Mouse (Mus musculus): Measurements from ENCODE around the gene Car2. TPM values are rescaled to one million over a fixed set of nuclear protein-coding genes. Genes with fewer than 3 reads are reported as not detected.

The Car2 gene
- polyA plus RNA-seq, 1 experiment from 2014 or later, result 19.9 TPM

GRCm38 (mm10) chr3:14895333-14895732 is 9.3 kb downstream of the Car2 start:
- H3K9ac ChIP-seq, result no peak overlapping the region
- H3K9me3 ChIP-seq (replicated peaks), result no peaks in the 10 kb centered on the region
- H3K4me1 ChIP-seq, result no peaks in the 10 kb centered on the region
- WGBS, result 87% methylated on average over 3 of the region's 3 CpGs
- H3K36me3 ChIP-seq, result no peaks in the 10 kb centered on the region
- H3K4me3 ChIP-seq (replicated peaks), result no peak overlapping the region
- H3K4me2 ChIP-seq (replicated peaks), result no peak overlapping the region
- H3K27me3 ChIP-seq, result no peaks in the 10 kb centered on the region
- no peak overlapping the region for H3K27ac ChIP-seq (replicated peaks)
- ATAC-seq (ENCODE audit: insufficient number of reproducible peaks, low FRiP score, low TSS enrichment, low read depth), result no peak

- ATAC-seq (ENCODE audit: insufficient number of reproducible peaks, low FRiP score, low TSS enrichment, low read depth), result no peak
- Histone ChIP-seq H3K9ac (no peak overlapping the region), H3K27ac (replicated peaks) (no peak overlapping the region), H3K36me3 (no peaks in the 10 kb centered on the region), H3K4me3 (replicated peaks) (no peak overlapping the region), H3K4me2 (replicated peaks) (no peak overlapping the region), H3K9me3 (replicated peaks) (no peaks in the 10 kb centered on the region), H3K27me3 (no peaks in the 10 kb centered on the region), H3K4me1 (no peaks in the 10 kb centered on the region)
- 59% methylated on average over 6 of the region's 6 CpGs for WGBS
Measured at GRCm38 (mm10) chr3:14897770-14898169, 11.7 kb downstream of the Car2 start.

GRCm38 (mm10) chr3:14903380-14903779 is 17.3 kb downstream of the Car2 start:
- 92% methylated on average over 3 of the region's 3 CpGs for WGBS
- ATAC-seq (ENCODE audit: insufficient number of reproducible peaks, low FRiP score, low TSS enrichment, low read depth), result no peak
- no peak overlapping the region for H3K9ac ChIP-seq

GRCm38 (mm10) chr3:14904165-14904564 is 18.1 kb downstream of the Car2 start:
- no peaks in the 10 kb centered on the region for H3K36me3 ChIP-seq
- WGBS, result 66% methylated on average over 3 of the region's 3 CpGs
- H3K4me1 ChIP-seq, result no peaks in the 10 kb centered on the region
- ATAC-seq (ENCODE audit: insufficient number of reproducible peaks, low FRiP score, low TSS enrichment, low read depth), result no peak
- H3K4me3 ChIP-seq (replicated peaks), result no peak overlapping the region
- no peaks in the 10 kb centered on the region for H3K27me3 ChIP-seq
- H3K27ac ChIP-seq (replicated peaks), result no peak overlapping the region
- H3K4me2 ChIP-seq (replicated peaks), result no peak overlapping the region
- H3K9ac ChIP-seq, result no peak overlapping the region
- H3K9me3 ChIP-seq (replicated peaks), result no peaks in the 10 kb centered on the region

More at GRCm38 (mm10) chr3:14903380-14903779, 17.3 kb downstream of the Car2 start:
- Histone ChIP-seq H3K4me2 (replicated peaks) (no peak overlapping the region), H3K9me3 (replicated peaks) (no peaks in the 10 kb centered on the region), H3K27me3 (no peaks in the 10 kb centered on the region), H3K4me3 (replicated peaks) (no peak overlapping the region), H3K4me1 (no peaks in the 10 kb centered on the region), H3K36me3 (no peaks in the 10 kb centered on the region), H3K27ac (replicated peaks) (no peak overlapping the region)

DNA sequence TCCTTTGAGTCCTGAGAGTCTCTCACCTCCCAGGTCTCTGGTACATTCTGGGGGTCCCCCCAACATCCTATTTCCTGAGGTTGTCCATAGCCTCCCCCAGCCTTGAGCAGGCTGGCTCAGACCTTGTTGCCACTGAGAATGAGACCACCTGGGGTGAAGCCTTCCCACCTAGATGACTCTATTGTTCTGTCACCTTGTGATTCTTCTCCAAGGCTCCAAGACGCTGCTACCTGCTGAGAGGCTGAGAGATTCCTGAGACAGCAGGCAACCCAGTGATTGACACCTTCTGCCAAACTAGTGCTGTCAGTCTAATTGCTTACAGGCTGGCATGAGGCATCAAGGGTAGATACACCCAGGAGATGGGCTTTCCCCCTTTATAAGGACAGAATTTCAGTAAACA is 21.2 kb downstream of the Car2 start:
- no peaks in the 10 kb centered on the region for H3K4me1 ChIP-seq
- H3K9me3 ChIP-seq (replicated peaks), result no peaks in the 10 kb centered on the region
- no peak overlapping the region for H3K9ac ChIP-seq
- no peak overlapping the region for H3K27ac ChIP-seq (replicated peaks)
- H3K27me3 ChIP-seq, result no peaks in the 10 kb centered on the region
- WGBS, result 38% methylated on average over 1 of the region's 1 CpGs
- ATAC-seq (ENCODE audit: insufficient number of reproducible peaks, low FRiP score, low TSS enrichment, low read depth), result no peak
- H3K4me2 ChIP-seq (replicated peaks), result no peak overlapping the region
- H3K36me3 ChIP-seq, result no peaks in the 10 kb centered on the region
- no peak overlapping the region for H3K4me3 ChIP-seq (replicated peaks)

- WGBS, result 50% methylated on average over 4 of the region's 4 CpGs
- no peak overlapping the region for H3K4me3 ChIP-seq (replicated peaks)
- no peak overlapping the region for H3K4me2 ChIP-seq (replicated peaks)
- no peaks in the 10 kb centered on the region for H3K36me3 ChIP-seq
- no peak overlapping the region for H3K27ac ChIP-seq (replicated peaks)
- H3K27me3 ChIP-seq, result no peaks in the 10 kb centered on the region
- no peak overlapping the region for H3K9ac ChIP-seq
- no peaks in the 10 kb centered on the region for H3K9me3 ChIP-seq (replicated peaks)
- H3K4me1 ChIP-seq, result no peaks in the 10 kb centered on the region
- no peak for ATAC-seq (ENCODE audit: insufficient number of reproducible peaks, low FRiP score, low TSS enrichment, low read depth)
Measured at GRCm38 (mm10) chr3:14911992-14912582, 26.0 kb downstream of the Car2 start.

GRCm38 (mm10) chr3:14913774-14914173 is 27.7 kb downstream of the Car2 start:
- Histone ChIP-seq H3K4me2 (replicated peaks) (no peak overlapping the region), H3K9me3 (replicated peaks) (no peaks in the 10 kb centered on the region), H3K27ac (replicated peaks) (no peak overlapping the region), H3K27me3 (no peaks in the 10 kb centered on the region), H3K36me3 (no peaks in the 10 kb centered on the region), H3K4me3 (replicated peaks) (no peak overlapping the region), H3K9ac (no peak overlapping the region), H3K4me1 (no peaks in the 10 kb centered on the region)
- WGBS, result 79% methylated on average over 4 of the region's 4 CpGs
- ATAC-seq (ENCODE audit: insufficient number of reproducible peaks, low FRiP score, low TSS enrichment, low read depth), result no peak

GRCm38 (mm10) chr3:14915355-14915754 is 29.3 kb downstream of the Car2 start:
- H3K9ac ChIP-seq, result no peak overlapping the region
- no peak overlapping the region for H3K27ac ChIP-seq (replicated peaks)
- H3K9me3 ChIP-seq (replicated peaks), result no peaks in the 10 kb centered on the region
- H3K4me1 ChIP-seq, result no peaks in the 10 kb centered on the region
- H3K27me3 ChIP-seq, result no peaks in the 10 kb centered on the region
- ATAC-seq (ENCODE audit: insufficient number of reproducible peaks, low FRiP score, low TSS enrichment, low read depth), result no peak
- H3K36me3 ChIP-seq, result no peaks in the 10 kb centered on the region
- no peak overlapping the region for H3K4me3 ChIP-seq (replicated peaks)
- no peak overlapping the region for H3K4me2 ChIP-seq (replicated peaks)
- 88% methylated on average over 2 of the region's 2 CpGs for WGBS

DNA sequence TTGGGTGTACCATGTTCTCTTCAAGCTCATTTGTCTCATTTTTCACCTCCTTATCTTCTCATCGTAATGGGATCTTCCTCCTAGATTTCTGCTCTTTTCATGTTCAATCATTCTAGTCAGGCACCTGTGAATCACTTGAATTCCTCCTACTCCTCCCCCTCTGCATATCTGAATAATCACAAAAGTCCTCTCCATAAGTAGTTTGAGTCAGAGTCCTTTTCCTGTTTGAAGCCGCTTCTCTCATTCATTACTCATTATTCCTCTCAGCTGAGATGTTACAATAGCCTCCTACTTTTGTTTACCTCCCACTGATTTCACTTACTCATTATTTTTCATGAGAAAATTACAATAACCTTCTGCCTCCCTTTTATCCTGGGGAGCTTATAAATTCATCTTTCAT is 31.2 kb downstream of the Car2 start:
- no peak overlapping the region for H3K4me2 ChIP-seq (replicated peaks)
- H3K9me3 ChIP-seq (replicated peaks), result no peaks in the 10 kb centered on the region
- no peak overlapping the region for H3K27ac ChIP-seq (replicated peaks)
- ATAC-seq (ENCODE audit: insufficient number of reproducible peaks, low FRiP score, low TSS enrichment, low read depth), result no peak
- WGBS, result 63% methylated on average over 2 of the region's 2 CpGs
- no peaks in the 10 kb centered on the region for H3K27me3 ChIP-seq
- no peaks in the 10 kb centered on the region for H3K4me1 ChIP-seq
- H3K36me3 ChIP-seq, result no peaks in the 10 kb centered on the region
- no peak overlapping the region for H3K4me3 ChIP-seq (replicated peaks)
- no peak overlapping the region for H3K9ac ChIP-seq

GRCm38 (mm10) chr3:14944706-14945105 is 58.6 kb downstream of the Car2 start:
- H3K4me2 ChIP-seq (replicated peaks), result no peak overlapping the region
- no peaks in the 10 kb centered on the region for H3K9me3 ChIP-seq (replicated peaks)
- no peak overlapping the region for H3K27ac ChIP-seq (replicated peaks)
- H3K9ac ChIP-seq, result no peak overlapping the region
- H3K4me3 ChIP-seq (replicated peaks), result no peak overlapping the region
- 76% methylated on average over 3 of the region's 3 CpGs for WGBS
- H3K36me3 ChIP-seq, result no peaks in the 10 kb centered on the region
- H3K4me1 ChIP-seq, result no peaks in the 10 kb centered on the region
- ATAC-seq (ENCODE audit: insufficient number of reproducible peaks, low FRiP score, low TSS enrichment, low read depth), result no peak
- no peaks in the 10 kb centered on the region for H3K27me3 ChIP-seq

DNA sequence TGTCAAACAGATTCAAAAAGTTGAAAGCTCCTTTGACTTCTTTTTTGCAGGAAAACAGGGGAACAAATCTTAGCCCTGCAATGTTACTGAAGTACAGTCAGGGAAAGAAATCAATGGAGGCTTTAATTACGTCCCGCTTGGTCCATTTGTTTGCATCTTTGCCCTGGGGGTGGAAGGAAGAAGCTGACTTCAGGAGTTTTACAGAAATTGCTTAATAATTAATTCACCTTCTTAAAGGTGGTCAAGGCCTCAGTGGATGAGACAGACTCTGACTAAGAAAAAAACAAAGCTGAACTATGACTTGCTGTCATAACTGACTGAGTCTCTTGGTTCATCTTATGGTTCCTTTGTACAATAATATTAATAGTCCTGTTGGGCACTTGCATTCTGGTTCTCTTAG is 59.6 kb downstream of the Car2 start:
- Histone ChIP-seq H3K4me3 (replicated peaks) (no peak overlapping the region), H3K4me1 (no peaks in the 10 kb centered on the region), H3K36me3 (no peaks in the 10 kb centered on the region), H3K4me2 (replicated peaks) (no peak overlapping the region), H3K27me3 (no peaks in the 10 kb centered on the region), H3K27ac (replicated peaks) (no peak overlapping the region), H3K9ac (no peak overlapping the region), H3K9me3 (replicated peaks) (no peaks in the 10 kb centered on the region)
- ATAC-seq (ENCODE audit: insufficient number of reproducible peaks, low FRiP score, low TSS enrichment, low read depth), result no peak
- 51% methylated on average over 2 of the region's 2 CpGs for WGBS

DNA sequence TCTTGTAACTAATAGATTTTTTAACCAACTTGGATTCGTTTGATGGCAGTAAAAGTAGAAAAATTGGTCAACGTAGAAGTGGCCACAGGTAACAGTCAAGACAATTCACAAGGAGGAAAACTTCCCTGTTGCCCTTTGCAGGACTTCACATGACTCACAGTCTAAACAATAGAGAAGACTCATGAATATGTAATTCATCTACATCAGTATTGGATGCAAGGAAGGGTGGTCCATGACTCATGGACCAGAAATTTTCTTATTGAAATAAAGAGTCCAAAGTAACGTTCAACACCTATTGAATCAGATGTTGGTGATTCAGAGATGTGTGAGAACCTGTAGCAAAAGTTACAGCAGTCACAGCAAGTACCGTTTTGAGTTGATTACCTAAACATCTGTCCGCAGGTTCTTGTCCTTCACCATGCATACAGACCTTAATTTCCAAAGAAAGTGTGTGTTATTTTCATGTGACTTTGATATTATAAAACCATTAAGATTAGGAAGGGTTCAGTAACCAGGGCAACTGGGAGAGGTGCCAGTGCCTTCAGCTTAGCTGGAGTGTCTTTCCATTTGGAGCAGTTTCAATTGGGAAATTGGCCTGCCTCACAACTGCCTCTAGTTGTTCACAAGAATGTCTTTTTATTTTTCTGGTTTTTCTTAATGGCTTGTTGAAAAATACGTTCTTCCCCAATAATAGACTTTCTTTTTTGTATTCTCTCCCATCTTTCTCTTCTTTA is 62.2 kb downstream of the Car2 start:
- H3K4me1 ChIP-seq, result no peaks in the 10 kb centered on the region
- H3K36me3 ChIP-seq, result no peaks in the 10 kb centered on the region
- no peak overlapping the region for H3K4me3 ChIP-seq (replicated peaks)
- no peak overlapping the region for H3K4me2 ChIP-seq (replicated peaks)
- ATAC-seq (ENCODE audit: insufficient number of reproducible peaks, low FRiP score, low TSS enrichment, low read depth), result no peak
- no peaks in the 10 kb centered on the region for H3K9me3 ChIP-seq (replicated peaks)
- WGBS, result 75% methylated on average over 6 of the region's 6 CpGs
- no peaks in the 10 kb centered on the region for H3K27me3 ChIP-seq
- no peak overlapping the region for H3K27ac ChIP-seq (replicated peaks)
- no peak overlapping the region for H3K9ac ChIP-seq

Data from embryonic facial prominence, embryonic 15.5 days (tissue).